Mouse (Mus musculus) heart, embryonic 11.5 days (tissue): Measurements from ENCODE around the gene Tagln3. TPM values are rescaled to one million over a fixed set of nuclear protein-coding genes. Genes with fewer than 3 reads are reported as not detected.

Source experiments
- ATAC-seq: fragments of 200-750 bp; cut with Nextera tagmentation; replicated peaks from 2 replicates; pipeline ENCODE4 v1.8.0; 2017; ENCODE audit warnings: moderate library complexity; ENCODE audit not compliant: insufficient number of reproducible peaks, low FRiP score, low TSS enrichment
- H3K27ac ChIP-seq: fragments of 300-500 bp; sonication (generic); 2 replicates; pipeline ENCODE4 v1.5.1; 2014; ENCODE audit warnings: mild to moderate bottlenecking, low read depth, low read length
- H3K27me3 ChIP-seq: fragments of 300-500 bp; sonication (generic); 2 replicates; pipeline ENCODE4 v1.6.1; 2014; ENCODE audit warnings: mild to moderate bottlenecking, low read length, mixed read lengths; ENCODE audit not compliant: control insufficient read depth, insufficient read depth
- H3K36me3 ChIP-seq: fragments of 300-500 bp; sonication (generic); 2 replicates; pipeline ENCODE4 v1.6.1; 2014; ENCODE audit warnings: mild to moderate bottlenecking, low read length, moderate library complexity, mixed read lengths; ENCODE audit not compliant: control insufficient read depth, insufficient read depth
- H3K4me1 ChIP-seq: fragments of 300-500 bp; sonication (generic); 2 replicates; pipeline ENCODE4 v1.6.1; 2014; ENCODE audit warnings: low read length; ENCODE audit not compliant: control insufficient read depth, insufficient read depth
- H3K4me2 ChIP-seq: fragments of 300-500 bp; sonication (generic); 2 replicates; pipeline ENCODE4 v1.6.1; 2014; ENCODE audit warnings: mild to moderate bottlenecking, moderate library complexity
- H3K4me3 ChIP-seq: fragments of 300-500 bp; sonication (generic); 2 replicates; pipeline ENCODE4 v1.5.1; 2014; ENCODE audit warnings: low read depth, low read length
- H3K9ac ChIP-seq: fragments of 300-500 bp; sonication (generic); 2 replicates; pipeline ENCODE4 v1.6.1; 2014; ENCODE audit warnings: mild to moderate bottlenecking, low read depth, low read length, moderate library complexity
- H3K9me3 ChIP-seq: fragments of 300-500 bp; sonication (generic); replicated peaks from 2 replicates; pipeline ENCODE4 v1.6.1; 2016; ENCODE audit warnings: low read length; ENCODE audit not compliant: control insufficient read depth
- WGBS: fragments of 180-500 bp; shearing (Covaris S2); extraction: QIAGEN DNeasy Blood & Tissue Kit; methylation state at CpG from one replicate; pipeline ENCODE4 v1.1.7; 2014; ENCODE audit not compliant: insufficient replicate concordance; 5-methylcytosine and 5-hydroxymethylcytosine counted together
- polyA plus RNA-seq: library from polyadenylated mRNA; unstranded; fragments of >200 nt; fragmentation: Nextera tagmentation; extraction: Ambion mirVana; gene quantifications from 2 replicates; pipeline ENCODE4 v1.2.1, GENCODE M21; 2014

The Tagln3 gene
- polyA plus RNA-seq, 1 experiment from 2014 or later, result 18.3 TPM

- H3K4me2 ChIP-seq, result no peak overlapping the region
- no peak overlapping the region for H3K27ac ChIP-seq
- no peak overlapping the region for H3K9ac ChIP-seq
- 0 out of 2 replicates have a peak, but pooled peaks cover under 1% of the 10 kb centered on the region for H3K9me3 ChIP-seq
- no peak overlapping the region for H3K4me3 ChIP-seq
- no peaks in the 10 kb centered on the region for H3K27me3 ChIP-seq
- WGBS, result 59% methylated on average over 7 of the region's 7 CpGs
- H3K36me3 ChIP-seq, result no peaks in the 10 kb centered on the region
- ATAC-seq, result no peak
- no peaks in the 10 kb centered on the region for H3K4me1 ChIP-seq
Measured at GRCm38 (mm10) chr16:45711263-45711662, 13.1 kb downstream of the Tagln3 start.

GRCm38 (mm10) chr16:45699301-45699700 is 25.1 kb downstream of the Tagln3 start:
- no peaks in the 10 kb centered on the region for H3K27me3 ChIP-seq
- no peaks in the 10 kb centered on the region for H3K9me3 ChIP-seq

GRCm38 (mm10) chr16:45697996-45698395 is 26.4 kb downstream of the Tagln3 start:
- H3K4me1 ChIP-seq, result no peaks in the 10 kb centered on the region
- H3K4me2 ChIP-seq, result no peak overlapping the region
- H3K9ac ChIP-seq, result no peak overlapping the region
- H3K4me3 ChIP-seq, result no peak overlapping the region
- H3K9me3 ChIP-seq, result no peaks in the 10 kb centered on the region
- no peaks in the 10 kb centered on the region for H3K36me3 ChIP-seq
- no peaks in the 10 kb centered on the region for H3K27me3 ChIP-seq
- no peak for ATAC-seq
- WGBS, result 78% methylated on average over 6 of the region's 6 CpGs
- H3K27ac ChIP-seq, result no peak overlapping the region

More at GRCm38 (mm10) chr16:45699301-45699700, 25.1 kb downstream of the Tagln3 start:
- H3K4me1 ChIP-seq, result no peaks in the 10 kb centered on the region
- no peak overlapping the region for H3K9ac ChIP-seq
- no peaks in the 10 kb centered on the region for H3K36me3 ChIP-seq
- ATAC-seq, result no peak
- no peak overlapping the region for H3K27ac ChIP-seq
- H3K4me2 ChIP-seq, result no peak overlapping the region
- WGBS, result 54% methylated on average over 5 of the region's 5 CpGs
- H3K4me3 ChIP-seq, result no peak overlapping the region

- no peak overlapping the region for H3K4me3 ChIP-seq
- no peak for ATAC-seq
- H3K9me3 ChIP-seq, result no peaks in the 10 kb centered on the region
- no peak overlapping the region for H3K4me2 ChIP-seq
- no peaks in the 10 kb centered on the region for H3K4me1 ChIP-seq
- H3K27ac ChIP-seq, result no peak overlapping the region
- H3K27me3 ChIP-seq, result no peaks in the 10 kb centered on the region
- WGBS, result 82% methylated on average over 9 of the region's 9 CpGs
- no peak overlapping the region for H3K9ac ChIP-seq
- H3K36me3 ChIP-seq, result no peaks in the 10 kb centered on the region
Measured at GRCm38 (mm10) chr16:45695445-45696160, 28.8 kb downstream of the Tagln3 start.

- Histone ChIP-seq H3K4me3 (no peak within 1 kb of the TSS), H3K4me2 (no peak within 1 kb of the TSS), H3K27me3 (no peaks in the 10 kb centered on the region), H3K27ac (no peak within 1 kb of the TSS), H3K9ac (no peak within 1 kb of the TSS), H3K36me3 (no peaks in the 10 kb centered on the region), H3K4me1 (no peaks in the 10 kb centered on the region), H3K9me3 (no peaks in the 10 kb centered on the region)
- WGBS, result 66% methylated on average over 10 of the region's 10 CpGs
- no peak for ATAC-seq
Measured at GRCm38 (mm10) chr16:45693558-45693957, 30.9 kb downstream of the Tagln3 start, which contains the start of gene Tmprss7. TSS of gene Tmprss7 (minus strand) at chr16:45693658.

- Histone ChIP-seq H3K27ac (no peak overlapping the region), H3K36me3 (no peaks in the 10 kb centered on the region), H3K9me3 (no peaks in the 10 kb centered on the region), H3K4me1 (no peaks in the 10 kb centered on the region), H3K4me3 (no peak overlapping the region), H3K4me2 (no peak overlapping the region), H3K9ac (no peak overlapping the region), H3K27me3 (no peaks in the 10 kb centered on the region)
- 72% methylated on average over 3 of the region's 3 CpGs for WGBS
- no peak for ATAC-seq
Measured at GRCm38 (mm10) chr16:45692851-45693250, 31.6 kb downstream of the Tagln3 start.

- Histone ChIP-seq H3K4me1 (no peaks in the 10 kb centered on the region), H3K4me3 (no peak overlapping the region), H3K9ac (no peak overlapping the region), H3K9me3 (no peaks in the 10 kb centered on the region), H3K36me3 (no peaks in the 10 kb centered on the region), H3K27ac (no peak overlapping the region), H3K27me3 (no peaks in the 10 kb centered on the region), H3K4me2 (no peak overlapping the region)
- no peak for ATAC-seq
- 53% methylated on average over 4 of the region's 4 CpGs for WGBS
Measured at GRCm38 (mm10) chr16:45690178-45690577, 34.2 kb downstream of the Tagln3 start.

GRCm38 (mm10) chr16:45686833-45687232 is 37.6 kb downstream of the Tagln3 start:
- Histone ChIP-seq H3K27ac (no peak overlapping the region), H3K4me2 (no peak overlapping the region), H3K36me3 (no peaks in the 10 kb centered on the region), H3K9ac (no peak overlapping the region), H3K27me3 (no peaks in the 10 kb centered on the region), H3K9me3 (no peaks in the 10 kb centered on the region), H3K4me1 (no peaks in the 10 kb centered on the region), H3K4me3 (no peak overlapping the region)
- 77% methylated on average over 3 of the region's 3 CpGs for WGBS
- ATAC-seq, result no peak

- Histone ChIP-seq H3K4me2 (no peak overlapping the region), H3K27me3 (no peaks in the 10 kb centered on the region), H3K36me3 (no peaks in the 10 kb centered on the region), H3K4me3 (no peak overlapping the region), H3K9ac (no peak overlapping the region), H3K4me1 (no peaks in the 10 kb centered on the region), H3K27ac (no peak overlapping the region), H3K9me3 (no peaks in the 10 kb centered on the region)
- 68% methylated on average over 3 of the region's 3 CpGs for WGBS
- no peak for ATAC-seq
Measured at GRCm38 (mm10) chr16:45685295-45685694, 39.1 kb downstream of the Tagln3 start.
